Mouse (Mus musculus) C2C12 (cell line): ENCODE data around the gene Sav1. TPM values are rescaled to one million over a fixed set of nuclear protein-coding genes. Genes with fewer than 3 reads are reported as not detected.

Experiments
- H3K27me3 ChIP-seq: one replicate; pipeline ENCODE4 v1.6.1; 2011; ENCODE audit not compliant: control insufficient read depth, insufficient read depth, insufficient read length
- H3K36me3 ChIP-seq: one replicate; pipeline ENCODE4 v1.6.1; 2011; ENCODE audit not compliant: control insufficient read depth, insufficient read depth
- H3K4me3 ChIP-seq: one replicate; pipeline ENCODE4 v1.5.1; 2011; ENCODE audit warnings: mild to moderate bottlenecking, control low read depth; ENCODE audit not compliant: poor library complexity, insufficient read depth, severe bottlenecking
- H3K79me2 ChIP-seq: one replicate; pipeline ENCODE4 v1.6.1; 2011; ENCODE audit not compliant: control insufficient read depth, insufficient read depth
- H3K79me3 ChIP-seq: one replicate; pipeline ENCODE4 v1.6.1; 2011; ENCODE audit warnings: low read depth, control low read depth
- H3ac ChIP-seq: one replicate; pipeline ENCODE3; 2011; ENCODE audit warnings: low read depth; ENCODE audit not compliant: control insufficient read depth, insufficient read length
- CEBPB ChIP-seq: IDR thresholded peaks from one replicate; pipeline ENCODE4 v1.6.1; 2011; ENCODE audit warnings: low read depth, mild to moderate bottlenecking, control low read depth, moderate library complexity
- CTCF ChIP-seq: IDR thresholded peaks from one replicate; pipeline ENCODE4 v1.5.1; 2011; ENCODE audit not compliant: control insufficient read depth, insufficient read depth, insufficient read length
- FOSL1 ChIP-seq: IDR thresholded peaks from one replicate; pipeline ENCODE4 v1.8.0; 2011; ENCODE audit warnings: mild to moderate bottlenecking, low read length; ENCODE audit not compliant: poor library complexity, insufficient read depth, severe bottlenecking
- MAX ChIP-seq: IDR thresholded peaks from one replicate; pipeline ENCODE4 v1.6.1; 2011; ENCODE audit warnings: mild to moderate bottlenecking, control low read depth
- MYOD1 ChIP-seq: IDR thresholded peaks from one replicate; pipeline ENCODE4 v1.6.1; 2011; ENCODE audit warnings: low read depth; ENCODE audit not compliant: control insufficient read depth, insufficient read length
- MYOG ChIP-seq: IDR thresholded peaks from one replicate; pipeline ENCODE4 v1.6.1; 2011; ENCODE audit not compliant: control insufficient read depth, insufficient read length; ENCODE audit errors: extremely low read depth
- USF1 ChIP-seq: IDR thresholded peaks from one replicate; pipeline ENCODE4 v1.6.1; 2011; ENCODE audit warnings: low read depth, mild to moderate bottlenecking, control low read depth, moderate library complexity
- polyA plus RNA-seq: library from polyadenylated mRNA; unstranded; fragments of >200 nt; fragmentation: generic; extraction: Trizol; gene quantifications from one replicate; pipeline ENCODE4 v1.2.1, GENCODE M21; 2012; ENCODE audit warnings: missing spikeins

Sav1 gene
- polyA plus RNA-seq, 1 experiment: 25.3 TPM

DNA sequence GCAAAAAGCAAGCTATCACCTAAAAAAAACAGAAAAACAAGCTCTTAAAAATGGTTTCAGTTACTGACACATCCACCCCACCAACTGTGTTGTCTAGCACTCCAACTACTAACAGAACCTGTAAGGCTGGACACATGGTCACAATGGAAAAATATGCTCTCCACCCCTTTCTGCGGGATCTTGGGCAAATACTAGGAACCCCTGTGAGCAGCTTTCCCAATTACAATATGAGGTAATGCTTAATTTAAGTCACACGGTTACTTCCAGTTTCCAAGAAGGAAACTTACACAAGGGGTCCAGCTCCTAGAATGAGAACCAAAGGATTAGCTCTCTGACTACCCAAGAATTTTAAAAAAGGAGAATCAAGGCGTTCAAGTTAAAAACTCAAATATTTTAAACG, 1.3 kb downstream of the Sav1 start:
- no peaks in the 10 kb centered on the region for H3K27me3 ChIP-seq
- H3K79me2 ChIP-seq: peaks cover 76% of the 10 kb centered on the region
- no peak for TF ChIP-seq USF1
- no peak for TF ChIP-seq CEBPB
- TF ChIP-seq MYOG: no peak
- no peak for TF ChIP-seq FOSL1
- no peak for TF ChIP-seq MYOD1
- TF ChIP-seq CTCF: no peak
- no peak for TF ChIP-seq MAX

DNA sequence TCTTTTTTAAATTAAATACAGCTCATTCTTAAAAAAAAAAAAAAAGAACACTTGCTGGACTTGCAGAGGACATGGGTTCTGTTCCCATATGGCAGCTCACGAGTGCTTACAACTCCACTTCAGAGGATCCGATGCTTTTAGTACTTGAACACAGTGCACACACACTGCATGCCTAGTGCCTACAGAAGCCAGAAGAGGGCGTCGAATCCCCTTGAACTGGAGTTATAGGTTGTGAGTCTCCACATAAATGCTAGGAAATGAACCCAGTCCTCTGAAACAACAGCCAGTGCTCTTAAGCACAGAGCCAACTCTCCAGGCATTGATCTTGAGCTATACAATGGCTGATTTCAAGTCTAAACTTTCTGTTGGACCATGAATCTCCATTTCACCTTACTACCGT, 3.9 kb downstream of the Sav1 start:
- Histone ChIP-seq H3K79me2 (peaks cover 100% of the 10 kb centered on the region), H3K36me3 (peaks cover 65% of the 10 kb centered on the region)

More for the DNA sequence above, 1.3 kb downstream of the Sav1 start:
- peak overlapping the region; percentile 1 for H3ac ChIP-seq
- peaks cover 42% of the 10 kb centered on the region for H3K36me3 ChIP-seq
- H3K4me3 ChIP-seq: peak overlapping the region; percentile 84
- H3K79me3 ChIP-seq: peaks cover 59% of the 10 kb centered on the region

DNA sequence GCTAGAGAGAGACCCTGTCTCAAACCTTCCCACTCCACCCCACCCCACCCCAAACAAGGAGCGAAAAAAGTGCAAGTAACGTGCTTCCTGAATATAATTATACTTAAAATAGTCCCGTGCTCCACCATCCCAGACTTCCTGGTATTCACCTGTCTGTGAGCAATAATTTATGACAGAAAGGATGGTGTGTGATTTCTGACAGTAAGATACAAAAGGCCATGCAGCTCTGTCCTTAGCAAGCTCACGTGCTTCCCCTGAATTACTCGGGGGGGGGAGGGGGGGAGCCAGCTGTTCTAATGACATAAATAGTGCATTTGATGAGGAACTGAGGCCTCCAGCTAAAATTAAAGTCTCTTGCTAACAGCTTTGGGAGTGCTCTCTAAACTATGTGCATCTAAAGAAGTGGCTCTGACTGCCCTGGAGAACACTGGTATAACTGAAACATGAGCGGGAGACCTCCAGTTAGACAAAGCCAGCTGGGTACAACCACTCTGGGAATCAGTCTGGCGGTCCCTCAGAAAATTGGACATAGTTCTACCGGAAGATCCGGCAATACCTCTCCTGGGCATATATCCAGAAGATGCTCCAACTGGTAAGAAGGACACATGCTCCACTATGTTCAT, 9.3 kb downstream of the Sav1 start:
- no peak overlapping the region for H3K4me3 ChIP-seq
- H3K79me3 ChIP-seq: peaks cover 88% of the 10 kb centered on the region
- peaks cover 94% of the 10 kb centered on the region for H3K36me3 ChIP-seq
- peaks cover 99% of the 10 kb centered on the region for H3K79me2 ChIP-seq
- H3K27me3 ChIP-seq: no peaks in the 10 kb centered on the region
- TF ChIP-seq FOSL1 (no peak), USF1 (no peak), MYOD1 (no peak), MYOG (no peak), CTCF (no peak), MAX (no peak), CEBPB (no peak)
- no peak overlapping the region for H3ac ChIP-seq

More for the DNA sequence above, 3.9 kb downstream of the Sav1 start:
- TF ChIP-seq CTCF: no peak
- TF ChIP-seq MYOD1: no peak
- TF ChIP-seq MAX: no peak
- TF ChIP-seq USF1: no peak
- no peak for TF ChIP-seq MYOG
- no peak for TF ChIP-seq FOSL1
- TF ChIP-seq CEBPB: no peak
- no peak overlapping the region for H3ac ChIP-seq
- H3K27me3 ChIP-seq: no peaks in the 10 kb centered on the region
- H3K79me3 ChIP-seq: peaks cover 84% of the 10 kb centered on the region
- H3K4me3 ChIP-seq: no peak overlapping the region

DNA sequence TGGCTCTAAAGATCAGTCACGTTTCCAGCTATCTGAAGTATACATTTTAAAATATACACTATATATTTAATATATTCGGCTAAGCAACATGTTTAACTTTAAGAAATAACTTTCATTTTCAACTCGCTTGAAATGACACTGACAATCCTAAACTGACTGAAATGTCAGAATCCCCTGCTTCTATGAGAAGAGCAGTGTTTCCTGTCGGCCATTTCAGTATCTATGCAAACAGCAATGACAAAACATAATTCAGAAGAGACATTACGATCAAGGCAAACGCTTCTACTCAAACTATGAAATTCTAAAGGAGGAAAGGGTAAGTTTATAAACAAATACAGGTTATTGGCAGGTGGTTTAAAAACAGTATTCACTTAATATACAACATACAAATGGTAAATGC, 10.1 kb downstream of the Sav1 start:
- Histone ChIP-seq H3ac (no peak overlapping the region), H3K27me3 (no peaks in the 10 kb centered on the region), H3K79me2 (peaks cover 99% of the 10 kb centered on the region), H3K4me3 (no peak overlapping the region), H3K79me3 (peaks cover 88% of the 10 kb centered on the region), H3K36me3 (peaks cover 94% of the 10 kb centered on the region)
- TF ChIP-seq CTCF (no peak), MYOG (no peak), MYOD1 (no peak), USF1 (no peak), FOSL1 (no peak)

DNA sequence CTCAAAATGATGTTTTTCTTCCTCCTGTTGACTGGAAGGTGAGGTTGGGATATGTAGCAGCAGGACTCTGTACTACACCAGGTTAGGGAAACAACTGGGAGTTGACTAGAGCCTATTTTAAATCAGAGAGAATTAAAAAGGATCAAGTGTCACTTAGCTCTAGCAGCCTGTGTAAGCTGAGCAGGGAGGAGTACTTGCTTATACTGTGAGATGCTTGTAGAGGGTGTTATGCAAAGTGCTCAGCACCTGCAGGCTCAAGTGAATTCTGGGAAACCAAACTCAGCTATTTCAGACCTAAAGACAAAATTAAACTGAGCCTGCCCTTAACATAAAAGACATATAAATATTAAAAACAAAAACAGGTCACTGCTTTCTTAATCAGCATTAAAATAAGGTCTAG, 13.1 kb downstream of the Sav1 start:
- H3K4me3 ChIP-seq: no peak overlapping the region
- peaks cover 99% of the 10 kb centered on the region for H3K79me2 ChIP-seq
- peaks cover 97% of the 10 kb centered on the region for H3K36me3 ChIP-seq
- H3ac ChIP-seq: no peak overlapping the region
- TF ChIP-seq CTCF: no peak
- no peak for TF ChIP-seq USF1
- no peak for TF ChIP-seq CEBPB
- no peak for TF ChIP-seq FOSL1
- no peak for TF ChIP-seq MAX
- no peak for TF ChIP-seq MYOD1
- no peak for TF ChIP-seq MYOG
- H3K79me3 ChIP-seq: peaks cover 82% of the 10 kb centered on the region
- H3K27me3 ChIP-seq: no peaks in the 10 kb centered on the region

DNA sequence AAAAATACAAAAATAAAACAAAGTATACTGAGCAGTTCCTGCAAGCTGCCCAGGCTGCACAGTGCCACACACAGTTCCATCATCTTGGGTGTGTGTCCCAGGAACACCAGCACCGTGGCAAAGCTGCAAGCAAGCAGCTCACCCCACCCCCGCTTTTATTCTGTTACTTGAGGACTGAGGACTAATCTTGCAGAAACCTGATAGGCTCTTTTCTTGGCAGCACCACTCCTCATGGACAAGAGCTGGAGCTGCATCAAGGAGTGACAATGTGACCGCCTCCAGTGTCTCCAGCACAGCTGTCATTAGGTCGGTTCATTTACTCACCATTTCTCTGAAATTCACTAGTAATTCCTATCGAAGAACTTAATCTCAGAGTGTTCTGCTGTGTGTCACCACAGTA, 18.6 kb downstream of the Sav1 start:
- Histone ChIP-seq H3K4me3 (no peak overlapping the region), H3ac (no peak overlapping the region), H3K79me3 (peaks cover 36% of the 10 kb centered on the region), H3K27me3 (no peaks in the 10 kb centered on the region), H3K36me3 (peaks cover 97% of the 10 kb centered on the region), H3K79me2 (peaks cover 49% of the 10 kb centered on the region)
- TF ChIP-seq USF1: no peak
- no peak for TF ChIP-seq MAX
- TF ChIP-seq CTCF: no peak
- no peak for TF ChIP-seq CEBPB
- no peak for TF ChIP-seq MYOD1
- no peak for TF ChIP-seq FOSL1
- no peak for TF ChIP-seq MYOG
